Comparison of ENCODE assay signal across 8 mouse cellular contexts in the genomic region with DNA sequence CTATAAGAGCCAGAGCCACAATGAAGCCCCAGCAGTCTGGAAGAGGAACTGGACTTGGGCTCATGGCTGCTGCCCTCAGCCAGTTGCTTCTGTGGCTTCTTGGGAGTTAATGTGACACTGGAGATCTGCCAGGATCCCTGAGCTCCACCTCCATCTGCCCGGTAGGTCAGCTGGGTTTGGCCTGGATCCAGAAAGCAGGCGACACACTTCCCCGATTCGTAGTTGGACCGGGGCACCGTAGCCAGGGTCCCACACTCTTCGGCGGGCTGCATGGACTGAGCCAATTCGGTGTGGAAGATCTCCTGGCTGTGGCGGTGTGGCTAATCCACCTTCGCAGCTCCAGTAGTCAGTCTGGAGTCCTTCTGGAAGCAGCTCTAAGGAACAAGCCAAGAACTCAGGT. TPM values are rescaled to one million over a fixed set of nuclear protein-coding genes. Genes with fewer than 3 reads are reported as not detected.
DNase-seq lines count a peak whose midpoint lies in the region.

Gene Caln1 (plus strand): TSS at position 219 of the 400 bp plus-strand sequence.

- intact Hi-C loops in gastrocnemius, postnatal 14 days (cut with DNase I; ENCODE audit: low total_unique reads), result no loop called here
- intact Hi-C loops in heart, postnatal 36 days (cut with DNase I), result no loop called here
- intact Hi-C loops in heart, postnatal 25 days (cut with DNase I), result no loop called here

- no peak for DNase-seq in layer of hippocampus, adult 8-10 months (ENCODE audit: low spot score in 2 of 2)
- DNase-seq in layer of hippocampus, adult 11-12 months (ENCODE audit: low spot score), result no peak
- DNase-seq in adrenal gland, adult (ENCODE audit: inconsistent age in 2 of 2, low spot score in 1 of 2), result peak; percentile 78 to 87
- DNase-seq in cerebellum, adult 11 months, result peak; percentile 91
- DNase-seq in kidney, postnatal 4 days, result peak; percentile 35 to 55
- DNase-seq in gastrocnemius, postnatal 14 days, result no peak
- no peak for DNase-seq in heart, postnatal 36 days
- no peak for DNase-seq in heart, postnatal 25 days (ENCODE audit: low spot score)

RNA-seq across cellular contexts. Expression of gene Caln1, which starts in this region (rescaled TPM):
- 100 to 1,000 TPM; 127 to 148 (median 137) TPM for total RNA-seq in layer of hippocampus, adult 8-10 months (2022)
- under 1 TPM in 1 of 2 experiments, not detected in 1; 0.04 TPM for total RNA-seq in gastrocnemius, postnatal 14 days (2021)
- not detected for total RNA-seq in heart, postnatal 36 days (2021)
- under 1 TPM in 1 of 2 experiments, not detected in 1; 0.06 TPM for total RNA-seq in heart, postnatal 25 days (2021)

Comparison
In these comparisons a context has a peak if more than half of its experiments do, and no peak if none do; other contexts are left out.
1. RNA of gene Caln1 (total RNA-seq): 127 to 148 TPM in layer of hippocampus, adult 8-10 months; 0.06 TPM in heart, postnatal 25 days, 0.04 TPM in gastrocnemius, postnatal 14 days and not detected in heart, postnatal 36 days; every median in the first group is over 100 times any median in the second.
2. DNase-seq: peak in adrenal gland, adult (2 of 2), cerebellum, adult 11 months (single experiment) and kidney, postnatal 4 days (2 of 2); none in layer of hippocampus, adult 8-10 months (0 of 2), layer of hippocampus, adult 11-12 months (single experiment), gastrocnemius, postnatal 14 days (single experiment), heart, postnatal 36 days (0 of 2) and heart, postnatal 25 days (single experiment).